21 mouse cellular contexts compared by ENCODE assay signal in the genomic region with DNA sequence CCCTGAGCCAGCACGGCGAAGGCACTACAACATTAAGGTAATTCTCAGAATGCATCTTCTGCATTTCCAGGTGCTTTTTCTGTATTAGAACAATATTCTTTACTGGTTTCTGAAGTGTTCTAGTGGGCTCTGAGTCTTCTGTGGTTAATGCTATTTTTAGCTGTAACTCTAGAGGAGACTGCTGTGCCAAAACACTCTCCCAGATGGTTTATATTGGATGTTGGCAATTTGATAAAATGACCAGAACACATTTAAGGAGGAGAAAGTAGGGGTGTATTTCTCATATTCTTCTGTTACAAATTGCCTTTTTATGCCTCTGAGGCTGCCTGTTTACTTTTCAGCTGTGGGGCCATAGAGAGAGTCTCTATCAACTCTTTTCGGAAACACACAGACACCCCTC.
A peak's percentile ranks its signal among the peaks of the same experiment; 100 is the strongest.
DNase-seq lines count a peak whose midpoint lies in the region; ATAC-seq lines count a peak whose summit lies in the region.
"Had no signal": no experiment of that assay in that cellular context is flagged by ENCODE, and none has a peak within 500 bp of the region (broad histone marks: within the 10 kb centered on the region; RNA-seq: fewer than 3 reads in every experiment).

No protein-coding gene starts in this region.

- no peaks in the 10 kb centered on the region for H3K9me3 ChIP-seq in embryonic facial prominence, embryonic 12.5 days
- no peaks in the 10 kb centered on the region for H3K9me3 ChIP-seq in embryonic facial prominence, embryonic 10.5 days
- H3K9me3 ChIP-seq in heart, embryonic 15.5 days (replicated peaks): no peaks in the 10 kb centered on the region
- no peaks in the 10 kb centered on the region for H3K9me3 ChIP-seq in heart, embryonic 16.5 days (replicated peaks; ENCODE audit: control insufficient read depth, low read length)
- H3K9me3 ChIP-seq: embryonic facial prominence, embryonic 15.5 days; hindbrain, embryonic 10.5 days; liver, embryonic 12.5 days; midbrain, embryonic 10.5 days; neural tube, embryonic 15.5 days had no signal

- WGBS in embryonic facial prominence, embryonic 12.5 days: 69% methylated on average over 3 of the region's 3 CpGs
- WGBS in embryonic facial prominence, embryonic 10.5 days: 89% methylated on average over 3 of the region's 3 CpGs
- WGBS in heart, embryonic 15.5 days: 71% methylated on average over 3 of the region's 3 CpGs
- 73% methylated on average over 3 of the region's 3 CpGs for WGBS in heart, embryonic 16.5 days

- H3K36me3 ChIP-seq in embryonic facial prominence, embryonic 12.5 days: 0 out of 2 replicates have a peak, but pooled peaks cover 3% of the 10 kb centered on the region
- H3K36me3 ChIP-seq in embryonic facial prominence, embryonic 10.5 days (replicated peaks): peaks cover 10% of the 10 kb centered on the region
- H3K36me3 ChIP-seq in heart, embryonic 15.5 days: no peaks in the 10 kb centered on the region
- H3K36me3 ChIP-seq in heart, embryonic 16.5 days (ENCODE audit: control insufficient read depth, insufficient read depth): peaks cover 3% of the 10 kb centered on the region; the same call in 1 of the 2 replicates
- H3K36me3 ChIP-seq: embryonic facial prominence, embryonic 15.5 days; liver, embryonic 12.5 days; neural tube, embryonic 15.5 days had no signal

- intact Hi-C loops in heart, postnatal 10 days (cut with DNase I): loop anchor here (10.0 kb wide), 1 partner anchor 415 kb away; no protein-coding TSS in a partner anchor

- 0 out of 2 replicates have a peak overlapping the region, but pooled peaks have one; percentile 13 for H3K27ac ChIP-seq in embryonic facial prominence, embryonic 12.5 days
- H3K27ac ChIP-seq in embryonic facial prominence, embryonic 10.5 days (replicated peaks): no peak overlapping the region
- peak overlapping the region; percentile 49 for H3K27ac ChIP-seq in heart, embryonic 15.5 days
- H3K27ac ChIP-seq in heart, embryonic 16.5 days (ENCODE audit: low read length): peak overlapping the region; percentile 69
- H3K27ac ChIP-seq: embryonic facial prominence, embryonic 15.5 days; hindbrain, embryonic 10.5 days; liver, embryonic 12.5 days; midbrain, embryonic 10.5 days; neural tube, embryonic 15.5 days had no signal

- H3K4me1 ChIP-seq in embryonic facial prominence, embryonic 12.5 days: no peaks in the 10 kb centered on the region; the same call in 1 of the 2 replicates
- H3K4me1 ChIP-seq in embryonic facial prominence, embryonic 10.5 days: peaks cover 12% of the 10 kb centered on the region
- peaks cover 34% of the 10 kb centered on the region for H3K4me1 ChIP-seq in heart, embryonic 15.5 days (replicated peaks)
- peaks cover 33% of the 10 kb centered on the region for H3K4me1 ChIP-seq in heart, embryonic 16.5 days (ENCODE audit: control insufficient read depth, insufficient read depth, low read length)
- H3K4me1 ChIP-seq: hindbrain, embryonic 10.5 days had no signal

- no peaks in the 10 kb centered on the region for H3K27me3 ChIP-seq in embryonic facial prominence, embryonic 12.5 days
- no peaks in the 10 kb centered on the region for H3K27me3 ChIP-seq in embryonic facial prominence, embryonic 10.5 days (replicated peaks; ENCODE audit: low read depth, poor library complexity, severe bottlenecking)
- H3K27me3 ChIP-seq in heart, embryonic 15.5 days: no peaks in the 10 kb centered on the region
- no peaks in the 10 kb centered on the region for H3K27me3 ChIP-seq in heart, embryonic 16.5 days (ENCODE audit: control insufficient read depth, insufficient read depth, low read length)
- H3K27me3 ChIP-seq: CH12.LX; embryonic facial prominence, embryonic 15.5 days; liver, embryonic 12.5 days; neural tube, embryonic 15.5 days had no signal

- no peak for DNase-seq in embryonic facial prominence, embryonic 10.5 days (ENCODE audit: low spot score)
- DNase-seq in heart, postnatal 10 days: no peak
- peak; percentile 76 for DNase-seq in 3T3-L1 (ENCODE audit: low read depth, low spot score)
- no peak for DNase-seq in cerebellum, adult 8-10 months
- DNase-seq: cerebellum, adult 11-12 months; kidney, postnatal 14 days; layer of hippocampus, adult 9-11 months; right cerebral cortex, postnatal 4 days; thymus, postnatal 25 days had no signal

- no peak overlapping the region for H3K4me3 ChIP-seq in embryonic facial prominence, embryonic 12.5 days
- no peak overlapping the region for H3K4me3 ChIP-seq in embryonic facial prominence, embryonic 10.5 days
- no peak overlapping the region for H3K4me3 ChIP-seq in heart, embryonic 15.5 days
- no peak overlapping the region for H3K4me3 ChIP-seq in heart, embryonic 16.5 days (ENCODE audit: low read length)
- H3K4me3 ChIP-seq: embryonic facial prominence, embryonic 15.5 days; hindbrain, embryonic 10.5 days; liver, embryonic 12.5 days; midbrain, embryonic 10.5 days; neural tube, embryonic 15.5 days had no signal

- H3K9ac ChIP-seq in embryonic facial prominence, embryonic 12.5 days: no peak overlapping the region
- no peak overlapping the region for H3K9ac ChIP-seq in heart, embryonic 15.5 days
- no peak overlapping the region for H3K9ac ChIP-seq in heart, embryonic 16.5 days (ENCODE audit: low read length)
- H3K9ac ChIP-seq: embryonic facial prominence, embryonic 15.5 days; liver, embryonic 12.5 days; neural tube, embryonic 15.5 days had no signal

- H3K4me2 ChIP-seq in embryonic facial prominence, embryonic 12.5 days (replicated peaks): no peak overlapping the region
- no peak overlapping the region for H3K4me2 ChIP-seq in heart, embryonic 15.5 days
- H3K4me2 ChIP-seq in heart, embryonic 16.5 days (ENCODE audit: low read depth, low read length): 0 out of 2 replicates have a peak overlapping the region, but pooled peaks have one; percentile 18
- H3K4me2 ChIP-seq: embryonic facial prominence, embryonic 15.5 days; liver, embryonic 12.5 days; neural tube, embryonic 15.5 days had no signal

- ATAC-seq in embryonic facial prominence, embryonic 12.5 days (ENCODE audit: insufficient number of reproducible peaks, insufficient read depth, low FRiP score, low TSS enrichment): no peak
- no peak for ATAC-seq in heart, embryonic 15.5 days (replicated peaks; ENCODE audit: insufficient number of reproducible peaks, insufficient read depth, low FRiP score, low read depth)
- ATAC-seq in heart, embryonic 16.5 days (replicated peaks; ENCODE audit: extremely low read depth, insufficient read depth, low FRiP score): no peak; the same call in 1 of the 2 replicates
- no peak for ATAC-seq in erythroblast, adult 5-6 weeks (replicated peaks; ENCODE audit: low FRiP score, poor library complexity, severe bottlenecking)
- ATAC-seq: forebrain, embryonic 14.5 days; inflammation-experienced regulatory T-cells, adult 6 months; liver, embryonic 12.5 days had no signal
